12 mouse cellular contexts compared by ENCODE assay signal in the genomic region with DNA sequence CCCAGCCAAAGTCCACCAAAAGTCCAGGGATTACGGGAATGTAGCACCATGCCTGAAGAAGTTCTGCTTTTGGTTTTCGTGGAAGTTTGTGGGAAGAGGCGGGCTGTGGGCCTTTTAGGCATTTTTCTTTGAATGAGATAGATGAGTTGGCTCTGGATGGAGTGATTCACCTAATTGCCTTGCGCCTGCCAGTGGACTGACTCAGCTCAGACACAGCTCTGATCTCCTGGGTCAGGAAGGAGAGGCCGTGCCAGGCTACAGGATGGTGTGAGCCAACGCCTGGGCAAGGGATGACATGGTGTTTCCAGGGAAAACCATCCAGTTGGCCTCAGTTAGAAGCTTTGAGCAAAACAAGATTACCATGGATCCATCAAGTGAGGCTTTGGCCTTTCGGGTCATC. TPM values are rescaled to one million over a fixed set of nuclear protein-coding genes. Genes with fewer than 3 reads are reported as not detected.
DNase-seq lines count a peak whose midpoint lies in the region.
"Had no signal": no experiment of that assay in that cellular context is flagged by ENCODE, and none has a peak within 500 bp of the region (broad histone marks: within the 10 kb centered on the region; RNA-seq: fewer than 3 reads in every experiment).

No protein-coding gene starts in this region.

- peak; percentile 61 for DNase-seq in cerebellum, adult 9-10 months
- no peak for DNase-seq in cerebellum, postnatal 4 days (ENCODE audit: low spot score in 2 of 2)
- peak; percentile 25 for DNase-seq in urinary bladder, postnatal 14 days (ENCODE audit: low spot score)
- no peak for DNase-seq in urinary bladder, adult 2 months (ENCODE audit: low spot score)
- peak; percentile 70 for DNase-seq in cerebellum, adult 9-11 months
- DNase-seq in embryo, embryonic 10.5 days (ENCODE audit: low spot score) = no peak
- no peak for DNase-seq in thymus, adult 18-20 months
- DNase-seq in embryo, embryonic 11 days = no peak
- DNase-seq: kidney, adult 8-10 months; liver had no signal

RNA-seq across cellular contexts. Expression of gene Plaur, which starts 8.1 kb away (rescaled TPM):
- 18.8 and 28.9 TPM in 2 replicates for polyA plus RNA-seq in urinary bladder, adult 2 months (2012; rRNA removed)

RNA-seq across cellular contexts. Expression of gene Cadm4, which starts 11.5 kb away (rescaled TPM):
- 10.0 and 19.2 TPM in 2 replicates for polyA plus RNA-seq in urinary bladder, adult 2 months (2012; rRNA removed)

RNA-seq across cellular contexts. Expression of gene Irgc1, which starts 18.3 kb away (rescaled TPM):
- polyA plus RNA-seq in urinary bladder, adult 2 months (2012; rRNA removed) = 0.03 TPM in 1 of 2 replicates, not detected in the other
- polyA plus RNA-seq: heart, embryonic 10.5 days; lung, embryonic 16.5 days had no signal

RNA-seq across cellular contexts. Expression of gene Zfp428, which starts 36.5 kb away (rescaled TPM):
- polyA plus RNA-seq in urinary bladder, adult 2 months (2012; rRNA removed) = 10.0 and 10.7 TPM in 2 replicates

RNA-seq across cellular contexts. Expression of gene AC161166.1, which starts 41.9 kb away (rescaled TPM):
- not detected in 2 replicates for polyA plus RNA-seq in urinary bladder, adult 2 months (2012; rRNA removed)

Comparison
In these comparisons a context has a peak if more than half of its experiments do, and no peak if none do; other contexts are left out.
1. DNase-seq: peak in cerebellum, adult 9-10 months (single experiment), urinary bladder, postnatal 14 days (single experiment) and cerebellum, adult 9-11 months (single experiment); none in cerebellum, postnatal 4 days (0 of 2), urinary bladder, adult 2 months (single experiment), embryo, embryonic 10.5 days (single experiment), thymus, adult 18-20 months (0 of 2) and embryo, embryonic 11 days (single experiment).